Mouse (Mus musculus) neural tube, embryonic 13.5 days (tissue): ENCODE data around the gene Fbp2. TPM values are rescaled to one million over a fixed set of nuclear protein-coding genes. Genes with fewer than 3 reads are reported as not detected.
"Not testable (repeated sequence)": the region's sequence is repeated elsewhere in the genome, so short reads cannot be mapped to it uniquely, and the experiment has no call there.

Experiments
- ATAC-seq: fragments of 200-750 bp; cut with Nextera tagmentation; 2 replicates; pipeline ENCODE4 v1.8.0; 2017; ENCODE audit warnings: low read depth, mild to moderate bottlenecking, moderate TSS enrichment, moderate library complexity
- H3K27ac ChIP-seq: fragments of 300-500 bp; sonication (generic); replicated peaks from 2 replicates; pipeline ENCODE4 v1.5.1; 2015; ENCODE audit warnings: moderate library complexity, mild to moderate bottlenecking, inconsistent platforms
- H3K27me3 ChIP-seq: fragments of 300-500 bp; sonication (generic); 2 replicates; pipeline ENCODE4 v1.6.1; 2015; ENCODE audit warnings: mild to moderate bottlenecking, inconsistent platforms
- H3K36me3 ChIP-seq: fragments of 300-500 bp; sonication (generic); 2 replicates; pipeline ENCODE4 v1.6.1; 2015; ENCODE audit warnings: mild to moderate bottlenecking, inconsistent platforms
- H3K4me1 ChIP-seq: fragments of 300-500 bp; sonication (generic); replicated peaks from 2 replicates; pipeline ENCODE4 v1.6.1; 2015; ENCODE audit warnings: inconsistent platforms
- H3K4me2 ChIP-seq: fragments of 300-500 bp; sonication (generic); 2 replicates; pipeline ENCODE4 v1.6.1; 2015; ENCODE audit warnings: inconsistent platforms, mild to moderate bottlenecking, moderate library complexity
- H3K4me3 ChIP-seq: fragments of 300-500 bp; sonication (generic); 2 replicates; pipeline ENCODE4 v1.5.1; 2015; ENCODE audit warnings: mild to moderate bottlenecking, inconsistent platforms
- H3K9ac ChIP-seq: fragments of 300-500 bp; sonication (generic); 2 replicates; pipeline ENCODE4 v1.6.1; 2015; ENCODE audit warnings: moderate library complexity, mild to moderate bottlenecking, inconsistent platforms
- H3K9me3 ChIP-seq: fragments of 300-500 bp; sonication (generic); 2 replicates; pipeline ENCODE4 v1.6.1; 2016; ENCODE audit warnings: inconsistent platforms
- WGBS: fragments of 180-500 bp; shearing (Covaris S2); methylation state at CpG from one replicate; pipeline ENCODE4 v1.1.7; 2015; 5-methylcytosine and 5-hydroxymethylcytosine counted together
- polyA plus RNA-seq: library from polyadenylated mRNA; unstranded; fragments of >200 nt; fragmentation: Nextera tagmentation; extraction: Ambion mirVana; gene quantifications from 2 replicates; pipeline ENCODE4 v1.2.1, GENCODE M21; 2015

Fbp2 gene
- polyA plus RNA-seq, 1 experiment from 2014 or later: 0.33 TPM

GRCm38 (mm10) chr13:62859251-62859650, 1.0 kb upstream of the Fbp2 start:
- not testable (repeated sequence) for H3K4me2 ChIP-seq, H3K27ac ChIP-seq, H3K27me3 ChIP-seq, ATAC-seq, H3K9me3 ChIP-seq, H3K9ac ChIP-seq, H3K36me3 ChIP-seq, H3K4me3 ChIP-seq, H3K4me1 ChIP-seq
- 79% methylated on average over 10 of the region's 10 CpGs for WGBS

DNA sequence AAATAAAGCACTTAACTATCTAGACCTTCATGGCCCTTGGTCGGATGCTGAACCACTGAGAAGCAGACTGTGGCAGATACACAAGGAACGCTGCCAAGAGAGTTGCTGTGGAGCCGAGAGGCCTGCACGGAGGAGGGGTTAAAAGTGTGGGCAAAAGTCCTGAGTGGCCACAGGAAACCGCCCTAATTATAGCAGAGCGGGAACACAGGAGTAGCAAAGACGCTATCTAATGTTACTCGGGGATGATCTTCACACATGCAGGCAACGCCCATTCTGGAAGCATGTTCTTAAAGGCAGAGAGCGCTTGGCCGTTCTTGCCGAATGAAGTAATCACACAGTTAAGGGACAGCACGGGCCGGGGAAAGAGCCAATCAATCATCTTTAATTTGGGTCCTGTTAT, 1.4 kb downstream of the Fbp2 start:
- no peak overlapping the region for H3K27ac ChIP-seq
- 87% methylated on average over 14 of the region's 14 CpGs for WGBS
- no peaks in the 10 kb centered on the region for H3K27me3 ChIP-seq
- no peaks in the 10 kb centered on the region for H3K36me3 ChIP-seq
- ATAC-seq: peak; percentile 28; the same call in 1 of the 2 replicates
- H3K4me1 ChIP-seq: no peaks in the 10 kb centered on the region
- H3K9me3 ChIP-seq: no peaks in the 10 kb centered on the region
- no peak overlapping the region for H3K4me2 ChIP-seq
- H3K4me3 ChIP-seq: no peak overlapping the region
- H3K9ac ChIP-seq: no peak overlapping the region

DNA sequence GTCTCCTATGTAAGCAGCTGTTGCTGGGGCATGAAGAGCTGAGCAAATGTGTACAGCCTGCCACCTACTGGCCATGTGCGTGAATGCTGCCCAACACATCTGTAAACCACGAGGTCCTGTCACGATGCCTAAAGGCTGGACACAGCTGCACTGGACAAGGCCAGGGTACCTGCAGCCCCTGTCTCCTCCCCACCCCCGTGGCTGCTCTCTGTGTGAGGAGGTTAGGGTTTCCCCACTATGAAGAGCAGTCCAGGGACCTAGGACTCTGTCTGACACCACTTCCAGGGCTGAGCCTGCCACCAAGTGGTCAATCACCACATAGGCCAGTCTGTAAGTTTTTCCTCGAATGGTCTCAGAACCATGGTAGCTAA, 1.9 kb downstream of the Fbp2 start:
- Histone ChIP-seq H3K4me2 (peak overlapping the region; percentile 67), H3K4me1 (no peaks in the 10 kb centered on the region), H3K4me3 (peak overlapping the region; percentile 37), H3K36me3 (no peaks in the 10 kb centered on the region), H3K9ac (peak overlapping the region; percentile 58; the same call in 1 of the 2 replicates), H3K27ac (no peak overlapping the region), H3K27me3 (no peaks in the 10 kb centered on the region), H3K9me3 (no peaks in the 10 kb centered on the region)
- ATAC-seq: peak; percentile 93
- WGBS: 5% methylated on average over 5 of the region's 5 CpGs

- peak; percentile 32; the same call in 1 of the 2 replicates for ATAC-seq
- no peaks in the 10 kb centered on the region for H3K27me3 ChIP-seq
- WGBS: 30% methylated on average over 25 of the region's 25 CpGs
Observed at GRCm38 (mm10) chr13:62855396-62856304, 2.6 kb downstream of the Fbp2 start.

DNA sequence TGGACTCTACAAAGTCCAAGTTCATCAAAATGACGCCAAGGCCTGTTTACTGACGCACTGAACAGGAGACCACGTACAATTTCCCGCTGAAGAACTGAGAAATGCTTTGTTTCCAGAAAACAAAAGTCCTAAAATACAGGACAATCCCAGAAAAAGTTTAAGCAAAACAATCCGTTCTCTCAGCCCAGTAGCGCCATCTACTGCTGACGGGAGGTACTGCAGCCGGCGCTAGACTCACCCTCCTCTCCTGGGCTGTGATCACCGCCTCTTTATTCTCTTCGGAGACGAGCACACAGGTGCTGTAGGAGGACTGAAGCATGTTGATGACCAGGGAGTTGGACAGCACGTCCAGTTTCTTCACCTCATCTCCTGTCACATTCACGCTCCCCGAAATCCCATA, 3.6 kb downstream of the Fbp2 start:
- no peaks in the 10 kb centered on the region for H3K9me3 ChIP-seq
- no peak overlapping the region for H3K27ac ChIP-seq
- WGBS: 10% methylated on average over 15 of the region's 15 CpGs
- H3K36me3 ChIP-seq: no peaks in the 10 kb centered on the region
- no peak overlapping the region for H3K9ac ChIP-seq
- no peak overlapping the region for H3K4me3 ChIP-seq
- no peaks in the 10 kb centered on the region for H3K4me1 ChIP-seq
- no peak for ATAC-seq
- peak overlapping the region; percentile 36 for H3K4me2 ChIP-seq
- no peaks in the 10 kb centered on the region for H3K27me3 ChIP-seq

More at GRCm38 (mm10) chr13:62855396-62856304, 2.6 kb downstream of the Fbp2 start:
- Histone ChIP-seq H3K27ac (no peak overlapping the region), H3K4me2 (peak overlapping the region; percentile 67), H3K4me1 (no peaks in the 10 kb centered on the region), H3K4me3 (peak overlapping the region; percentile 37), H3K9ac (peak overlapping the region; percentile 58; the same call in 1 of the 2 replicates), H3K9me3 (no peaks in the 10 kb centered on the region), H3K36me3 (no peaks in the 10 kb centered on the region)

GRCm38 (mm10) chr13:62833341-62833740, 24.9 kb downstream of the Fbp2 start:
- Histone ChIP-seq H3K9me3 (no peaks in the 10 kb centered on the region; the same call in 1 of the 2 replicates), H3K36me3 (no peaks in the 10 kb centered on the region), H3K9ac (no peak overlapping the region), H3K4me3 (no peak overlapping the region), H3K4me1 (no peaks in the 10 kb centered on the region), H3K27ac (no peak overlapping the region), H3K4me2 (no peak overlapping the region), H3K27me3 (no peaks in the 10 kb centered on the region)
- ATAC-seq: no peak
- WGBS: 53% methylated on average over 4 of the region's 4 CpGs

- Histone ChIP-seq H3K9ac (no peak overlapping the region), H3K27ac (no peak overlapping the region), H3K4me1 (no peaks in the 10 kb centered on the region), H3K36me3 (no peaks in the 10 kb centered on the region), H3K4me3 (no peak overlapping the region), H3K4me2 (no peak overlapping the region), H3K27me3 (no peaks in the 10 kb centered on the region), H3K9me3 (no peaks in the 10 kb centered on the region; the same call in 1 of the 2 replicates)
- WGBS: 81% methylated on average over 2 of the region's 2 CpGs
- ATAC-seq: no peak
Observed at GRCm38 (mm10) chr13:62832239-62832638, 26.0 kb downstream of the Fbp2 start.

DNA sequence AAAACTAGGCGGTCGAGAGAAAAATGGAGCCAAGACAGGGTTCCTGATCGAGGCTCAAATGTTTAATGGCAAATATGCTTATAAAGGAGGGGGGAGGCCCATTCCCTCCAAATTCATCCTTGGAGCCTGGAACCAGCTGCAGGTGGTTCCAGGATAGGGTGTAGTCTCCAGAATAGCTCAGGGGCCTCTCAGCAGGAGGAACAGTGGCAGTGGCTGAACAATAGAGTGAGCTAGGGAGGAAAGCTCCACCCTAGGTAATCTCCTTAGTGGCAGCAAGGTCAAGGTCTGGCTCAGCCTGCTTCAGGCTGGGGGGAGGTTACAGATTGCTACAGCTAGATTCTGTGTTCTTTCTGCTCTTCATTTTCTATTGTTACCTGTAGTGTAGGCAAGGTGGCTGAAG, 42.5 kb downstream of the Fbp2 start:
- WGBS: 84% methylated on average over 3 of the region's 3 CpGs
- not testable (repeated sequence) for H3K9ac ChIP-seq, H3K36me3 ChIP-seq, H3K9me3 ChIP-seq, ATAC-seq, H3K4me2 ChIP-seq, H3K27ac ChIP-seq, H3K27me3 ChIP-seq, H3K4me1 ChIP-seq, H3K4me3 ChIP-seq

- H3K9me3 ChIP-seq: no peaks in the 10 kb centered on the region
- H3K36me3 ChIP-seq: no peaks in the 10 kb centered on the region
- peak overlapping the region; percentile 38 for H3K4me3 ChIP-seq
- H3K9ac ChIP-seq: 0 out of 2 replicates have a peak overlapping the region, but pooled peaks have one; percentile 26
- H3K4me2 ChIP-seq: peak overlapping the region; percentile 59
- H3K4me1 ChIP-seq: no peaks in the 10 kb centered on the region
- no peak for ATAC-seq
- H3K27me3 ChIP-seq: 0 out of 2 replicates have a peak, but pooled peaks cover 3% of the 10 kb centered on the region
- WGBS: 8% methylated on average over 26 of the region's 32 CpGs
- H3K27ac ChIP-seq: no peak overlapping the region
Observed at GRCm38 (mm10) chr13:62812713-62813112, 45.5 kb downstream of the Fbp2 start.

DNA sequence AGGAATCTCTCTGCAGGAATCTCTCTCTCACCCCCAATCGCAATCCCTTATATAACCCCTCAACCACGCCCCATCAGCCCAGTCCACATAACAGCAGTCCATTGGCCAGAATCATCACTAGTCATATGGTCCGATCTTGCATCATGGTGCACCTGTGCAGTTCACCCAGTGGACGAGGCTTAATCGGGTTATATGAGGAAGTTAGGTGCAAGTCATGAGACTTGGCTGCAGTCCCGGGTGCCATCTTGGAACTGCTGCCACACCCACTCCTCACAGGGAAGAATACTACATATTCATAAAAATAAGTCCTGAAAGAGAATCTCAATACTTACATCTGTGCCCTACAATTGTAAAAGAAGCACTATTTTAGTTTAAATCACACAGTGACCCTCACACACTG, 50.2 kb downstream of the Fbp2 start:
- not testable (repeated sequence) for H3K4me2 ChIP-seq, H3K4me3 ChIP-seq, H3K36me3 ChIP-seq, H3K9me3 ChIP-seq, H3K27me3 ChIP-seq, H3K4me1 ChIP-seq, H3K9ac ChIP-seq, H3K27ac ChIP-seq, ATAC-seq
- WGBS: 92% methylated on average over 6 of the region's 6 CpGs
